Mouse (Mus musculus) forebrain, embryonic 16.5 days (tissue): Measurements from ENCODE around the gene Schip1. TPM values are rescaled to one million over a fixed set of nuclear protein-coding genes. Genes with fewer than 3 reads are reported as not detected.

Source experiments
- ATAC-seq: fragments of 200-750 bp; cut with Nextera tagmentation; 2 replicates; pipeline ENCODE4 v1.8.0; 2017; ENCODE audit warnings: mild to moderate bottlenecking, moderate library complexity
- H3K27ac ChIP-seq: fragments of 300-500 bp; sonication (generic); 2 replicates; pipeline ENCODE4 v1.5.1; 2014; ENCODE audit warnings: low read length, control low read depth
- H3K27me3 ChIP-seq: fragments of 300-500 bp; sonication (generic); replicated peaks from 2 replicates; pipeline ENCODE4 v1.6.1; 2014; ENCODE audit warnings: low read length; ENCODE audit not compliant: control insufficient read depth, insufficient read depth
- H3K36me3 ChIP-seq: fragments of 300-500 bp; sonication (generic); 2 replicates; pipeline ENCODE4 v1.6.1; 2014; ENCODE audit not compliant: control insufficient read depth, insufficient read depth
- H3K4me1 ChIP-seq: fragments of 300-500 bp; sonication (generic); replicated peaks from 2 replicates; pipeline ENCODE4 v1.6.1; 2014; ENCODE audit warnings: low read length; ENCODE audit not compliant: control insufficient read depth, insufficient read depth
- H3K4me2 ChIP-seq: fragments of 300-500 bp; sonication (generic); 2 replicates; pipeline ENCODE4 v1.6.1; 2014; ENCODE audit warnings: mild to moderate bottlenecking, low read length, control low read depth
- H3K4me3 ChIP-seq: fragments of 300-500 bp; sonication (generic); replicated peaks from 2 replicates; pipeline ENCODE4 v1.5.1; 2014; ENCODE audit warnings: mild to moderate bottlenecking, low read length, control low read depth
- H3K9ac ChIP-seq: fragments of 300-500 bp; sonication (generic); replicated peaks from 2 replicates; pipeline ENCODE4 v1.6.1; 2014; ENCODE audit warnings: low read depth, low read length, control low read depth
- H3K9me3 ChIP-seq: fragments of 300-500 bp; sonication (generic); 2 replicates; pipeline ENCODE4 v1.6.1; 2016; ENCODE audit warnings: low read length; ENCODE audit not compliant: control insufficient read depth
- WGBS: fragments of 180-500 bp; shearing (Covaris S2); extraction: QIAGEN DNeasy Blood & Tissue Kit; methylation state at CpG from one replicate; pipeline ENCODE4 v1.1.7; 2014; 5-methylcytosine and 5-hydroxymethylcytosine counted together
- polyA plus RNA-seq: library from polyadenylated mRNA; unstranded; fragments of >200 nt; fragmentation: Nextera tagmentation; extraction: Ambion mirVana; gene quantifications from 2 replicates; pipeline ENCODE4 v1.2.1, GENCODE M21; 2015

Schip1 gene
- polyA plus RNA-seq, 1 experiment from 2014 or later, result 173 TPM

DNA sequence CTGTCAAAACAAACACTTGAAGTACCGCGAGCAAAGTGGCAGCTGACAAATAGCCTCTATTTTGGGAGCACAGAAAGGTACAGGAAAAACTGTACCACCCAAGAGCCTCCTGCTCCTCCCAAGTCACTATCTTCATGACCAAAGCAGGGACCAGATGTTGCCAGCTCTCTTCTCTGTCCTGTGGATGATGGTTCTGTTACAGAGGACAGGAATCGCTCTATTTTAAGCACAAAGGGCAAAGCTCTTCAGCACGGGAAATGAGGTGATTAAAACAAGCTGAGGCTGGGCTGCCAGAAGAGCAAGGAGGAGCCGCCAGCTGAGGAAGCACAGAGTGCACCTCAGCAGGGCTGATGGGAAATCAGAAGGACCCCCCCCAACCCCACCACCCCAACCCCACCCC lies 388.7 kb downstream of the Schip1 start:
- Histone ChIP-seq H3K4me2 (no peak overlapping the region), H3K4me3 (no peak overlapping the region), H3K4me1 (no peaks in the 10 kb centered on the region), H3K9ac (no peak overlapping the region), H3K27ac (no peak overlapping the region), H3K9me3 (no peaks in the 10 kb centered on the region), H3K36me3 (no peaks in the 10 kb centered on the region), H3K27me3 (no peaks in the 10 kb centered on the region)
- no peak for ATAC-seq
- 31% methylated on average over 5 of the region's 5 CpGs for WGBS

DNA sequence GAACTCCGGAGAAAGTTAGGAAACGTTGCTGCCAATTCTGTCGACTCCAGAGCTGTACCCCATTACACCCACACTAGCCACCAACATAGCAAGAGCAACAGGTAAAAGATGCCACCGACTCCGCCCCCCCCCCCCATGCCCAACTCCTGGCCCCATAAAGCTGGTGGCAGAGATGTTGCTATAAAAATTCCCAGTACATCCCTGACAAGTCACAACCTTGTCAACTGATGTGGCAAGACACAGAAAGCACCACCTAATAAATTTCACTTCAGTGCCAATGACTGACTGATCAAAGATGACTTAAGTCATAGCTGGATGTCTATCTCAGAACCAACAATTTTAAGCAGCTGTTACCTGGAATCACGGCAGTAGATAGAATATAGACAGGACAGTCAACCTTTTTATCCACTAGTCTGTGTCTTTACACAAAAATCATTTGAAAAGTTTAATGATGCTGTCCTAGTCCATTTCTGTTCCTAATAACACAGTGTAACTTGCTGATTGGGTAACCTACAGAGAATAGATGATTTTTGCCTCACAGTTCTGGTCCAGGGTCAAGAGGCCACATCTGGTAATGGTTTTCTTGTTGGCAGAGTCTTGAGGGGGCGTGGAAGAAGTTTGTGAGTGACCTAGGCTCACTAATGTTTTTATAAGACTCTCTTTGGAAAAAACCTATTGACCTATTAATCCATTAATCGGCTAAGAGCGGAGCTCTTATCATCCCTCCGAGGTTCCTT lies 389.3 kb downstream of the Schip1 start:
- no peak overlapping the region for H3K27ac ChIP-seq
- H3K9ac ChIP-seq, result no peak overlapping the region
- H3K4me1 ChIP-seq, result no peaks in the 10 kb centered on the region
- WGBS, result 70% methylated on average over 10 of the region's 10 CpGs
- ATAC-seq, result no peak
- no peak overlapping the region for H3K4me2 ChIP-seq
- H3K9me3 ChIP-seq, result no peaks in the 10 kb centered on the region
- no peak overlapping the region for H3K4me3 ChIP-seq
- H3K36me3 ChIP-seq, result no peaks in the 10 kb centered on the region
- no peaks in the 10 kb centered on the region for H3K27me3 ChIP-seq

DNA sequence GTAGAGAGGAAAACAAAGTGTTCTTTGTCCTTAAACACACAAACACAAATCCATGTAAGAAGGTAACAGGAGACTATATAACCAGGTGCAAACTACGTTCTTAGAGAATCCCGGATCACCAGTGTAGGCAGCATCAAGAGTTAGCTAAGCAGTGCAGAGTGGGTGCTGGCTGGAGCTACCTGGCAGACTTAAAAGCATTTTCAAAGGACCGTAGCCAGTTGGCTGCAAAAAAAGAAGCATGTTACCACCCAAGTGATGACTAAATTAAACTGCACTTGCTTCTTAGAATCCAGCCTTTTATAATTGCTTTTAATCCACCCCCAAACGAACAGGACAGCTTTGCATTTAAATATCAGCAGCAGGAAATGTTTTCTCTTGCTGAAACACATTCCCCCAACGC lies 402.0 kb downstream of the Schip1 start:
- Histone ChIP-seq H3K4me1 (peaks cover 18% of the 10 kb centered on the region), H3K27ac (no peak overlapping the region), H3K27me3 (no peaks in the 10 kb centered on the region; the same call in 1 of the 2 replicates), H3K4me2 (no peak overlapping the region), H3K36me3 (no peaks in the 10 kb centered on the region), H3K4me3 (no peak overlapping the region), H3K9me3 (no peaks in the 10 kb centered on the region), H3K9ac (no peak overlapping the region)
- 19% methylated on average over 5 of the region's 5 CpGs for WGBS
- peak; percentile 68 for ATAC-seq

DNA sequence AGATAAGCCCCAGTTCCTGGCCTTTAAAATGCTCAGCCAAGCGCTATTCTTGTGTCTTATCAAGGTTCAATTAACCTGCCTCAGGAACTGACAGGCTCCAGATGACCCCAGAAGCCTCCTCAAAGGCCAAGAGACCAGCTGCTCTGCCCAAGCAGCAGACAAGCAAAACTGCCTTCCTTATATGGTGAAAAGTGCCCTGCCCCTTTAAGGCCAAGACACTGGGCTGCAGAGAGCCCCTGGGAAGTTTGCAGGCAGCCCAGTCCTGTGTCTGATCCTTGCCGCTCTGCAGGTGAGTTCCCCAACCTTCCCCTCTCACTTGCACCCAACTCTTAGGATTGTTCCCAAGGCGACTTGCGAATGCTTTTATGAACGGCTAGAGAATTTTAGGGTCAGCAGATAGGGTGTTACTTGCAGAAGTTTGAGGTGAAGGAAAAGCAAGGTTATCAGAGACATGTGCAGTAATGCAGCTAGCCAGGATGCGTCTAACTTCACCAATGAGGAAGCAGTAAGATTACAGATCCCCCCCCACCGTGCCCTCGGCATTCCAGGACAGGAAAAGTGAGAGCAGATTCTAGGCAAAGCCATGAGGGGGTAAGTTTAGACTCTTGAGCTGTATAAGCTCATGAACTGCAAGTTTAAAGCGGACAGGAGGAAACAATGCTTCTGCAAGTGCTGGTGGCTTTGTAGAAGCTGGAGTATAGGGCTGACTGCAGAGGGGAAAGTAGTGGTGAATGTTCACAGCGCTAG lies 403.5 kb downstream of the Schip1 start:
- Histone ChIP-seq H3K36me3 (no peaks in the 10 kb centered on the region), H3K9me3 (no peaks in the 10 kb centered on the region), H3K4me2 (peak overlapping the region; percentile 5; the same call in 1 of the 2 replicates), H3K27me3 (no peaks in the 10 kb centered on the region; the same call in 1 of the 2 replicates), H3K4me1 (peaks cover 18% of the 10 kb centered on the region), H3K9ac (no peak overlapping the region), H3K27ac (no peak overlapping the region), H3K4me3 (no peak overlapping the region)
- no peak for ATAC-seq
- 9% methylated on average over 10 of the region's 10 CpGs for WGBS

DNA sequence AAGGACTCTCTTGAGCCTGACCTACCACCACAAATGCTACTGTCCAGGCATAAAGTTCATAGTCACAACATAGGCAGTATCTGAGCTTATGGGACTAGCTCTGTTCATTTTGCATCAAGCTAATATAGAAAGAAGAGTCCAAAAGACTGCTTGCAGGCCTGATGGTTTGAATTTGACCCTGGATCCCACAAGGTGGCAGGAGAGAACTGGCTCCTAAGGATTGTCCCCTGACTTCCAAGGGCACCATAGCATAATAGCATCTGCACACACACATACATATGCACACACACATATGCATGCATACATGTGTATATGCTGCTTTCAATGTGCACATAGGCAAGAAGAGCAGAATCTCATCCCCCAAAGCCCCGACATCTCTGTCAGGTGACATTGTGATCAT lies 405.0 kb downstream of the Schip1 start:
- Histone ChIP-seq H3K4me3 (no peak overlapping the region), H3K4me1 (peaks cover 18% of the 10 kb centered on the region), H3K27ac (no peak overlapping the region), H3K9ac (no peak overlapping the region), H3K4me2 (no peak overlapping the region), H3K9me3 (no peaks in the 10 kb centered on the region), H3K36me3 (no peaks in the 10 kb centered on the region), H3K27me3 (no peaks in the 10 kb centered on the region; the same call in 1 of the 2 replicates)
- no peak for ATAC-seq
- 92% methylated on average over 1 of the region's 1 CpGs for WGBS

DNA sequence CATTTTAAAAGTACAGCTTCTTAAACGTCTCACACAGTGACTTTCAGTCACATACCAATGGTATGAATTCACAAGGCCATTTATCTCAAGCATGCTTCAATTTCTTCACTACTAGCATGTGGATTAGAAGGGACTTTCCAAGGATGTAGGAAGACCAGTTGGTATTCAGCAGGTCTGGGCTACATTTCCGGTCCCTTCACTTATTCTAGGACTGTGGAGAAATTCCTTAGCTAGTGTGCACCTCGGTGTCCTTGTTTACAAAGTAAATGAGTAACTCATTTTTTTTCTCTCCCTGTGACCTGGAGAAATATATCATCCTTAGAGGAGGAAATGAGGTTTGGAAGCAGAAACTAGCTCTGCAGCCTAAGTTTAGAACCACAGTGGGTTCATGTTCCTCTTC lies 405.5 kb downstream of the Schip1 start:
- H3K27me3 ChIP-seq, result no peaks in the 10 kb centered on the region; the same call in 1 of the 2 replicates
- ATAC-seq, result no peak
- 83% methylated on average over 3 of the region's 3 CpGs for WGBS

DNA sequence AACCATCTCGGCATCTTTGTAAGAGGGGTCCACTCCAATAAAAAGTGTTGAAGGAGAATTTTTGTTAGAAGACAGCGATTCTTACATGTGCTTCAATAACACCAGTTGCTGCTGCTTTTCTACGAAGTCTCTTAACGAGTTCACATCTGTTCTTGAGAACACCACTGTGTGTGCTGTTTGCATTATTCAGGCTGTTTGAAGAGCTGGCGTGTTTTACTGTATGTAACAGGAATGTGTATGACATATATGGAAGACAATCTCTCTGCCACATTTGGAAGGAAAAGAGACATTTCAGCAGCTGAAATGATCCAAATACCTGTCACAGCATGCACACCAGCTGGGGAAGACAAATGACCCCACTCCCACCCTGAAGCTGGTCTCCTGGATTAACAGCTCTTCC lies 406.0 kb downstream of the Schip1 start:
- Histone ChIP-seq H3K27ac (no peak overlapping the region), H3K9ac (no peak overlapping the region), H3K4me1 (peaks cover 18% of the 10 kb centered on the region), H3K4me2 (no peak overlapping the region), H3K36me3 (no peaks in the 10 kb centered on the region), H3K9me3 (no peaks in the 10 kb centered on the region), H3K27me3 (no peaks in the 10 kb centered on the region; the same call in 1 of the 2 replicates), H3K4me3 (no peak overlapping the region)
- no peak for ATAC-seq
- WGBS, result 57% methylated on average over 5 of the region's 5 CpGs

More for the DNA sequence above, 405.5 kb downstream of the Schip1 start:
- no peak overlapping the region for H3K27ac ChIP-seq
- H3K9me3 ChIP-seq, result no peaks in the 10 kb centered on the region
- no peak overlapping the region for H3K9ac ChIP-seq
- H3K36me3 ChIP-seq, result no peaks in the 10 kb centered on the region
- H3K4me2 ChIP-seq, result no peak overlapping the region
- H3K4me3 ChIP-seq, result no peak overlapping the region
- peaks cover 18% of the 10 kb centered on the region for H3K4me1 ChIP-seq

DNA sequence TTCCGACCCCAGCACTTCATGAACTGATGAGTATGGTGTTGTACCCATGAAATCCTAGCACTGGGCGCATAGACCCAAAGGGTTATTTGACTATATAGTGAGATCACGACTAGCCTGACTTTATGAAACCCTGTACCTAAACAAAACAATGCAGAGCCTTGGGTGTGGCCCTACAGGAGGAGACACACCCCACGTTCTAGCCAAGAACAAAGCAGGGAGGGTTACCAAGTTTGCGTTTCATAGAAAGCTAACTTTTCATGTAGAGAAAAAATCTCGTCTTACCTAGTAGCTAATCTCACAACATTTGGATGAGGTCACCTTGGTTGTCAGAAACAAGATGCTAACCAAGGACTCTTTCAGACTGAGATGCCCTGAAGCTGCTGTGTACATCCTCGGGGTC lies 411.7 kb downstream of the Schip1 start:
- Histone ChIP-seq H3K4me1 (no peaks in the 10 kb centered on the region), H3K9me3 (no peaks in the 10 kb centered on the region), H3K36me3 (no peaks in the 10 kb centered on the region), H3K4me2 (no peak overlapping the region), H3K27me3 (no peaks in the 10 kb centered on the region), H3K9ac (no peak overlapping the region), H3K27ac (no peak overlapping the region), H3K4me3 (no peak overlapping the region)
- no peak for ATAC-seq
- 87% methylated on average over 7 of the region's 7 CpGs for WGBS

DNA sequence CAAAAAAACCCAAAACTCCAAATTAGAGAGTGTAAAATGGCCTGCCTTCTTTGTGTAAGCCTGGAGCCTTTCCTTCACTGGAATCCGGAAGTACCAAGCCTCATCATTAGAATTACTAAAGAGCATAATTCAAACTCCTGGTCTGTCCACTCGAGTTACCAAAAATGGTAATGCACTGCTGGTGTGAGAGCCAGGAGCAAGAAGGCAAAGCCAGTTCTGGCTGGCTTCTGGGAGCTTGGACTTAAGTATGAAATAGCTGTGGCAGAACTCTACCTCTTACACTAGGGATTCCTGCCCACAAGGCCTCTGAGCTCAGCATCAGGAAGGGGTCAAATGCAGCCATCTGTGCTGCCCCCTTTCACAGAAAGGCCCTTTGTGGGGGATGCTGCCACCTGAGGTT lies 412.9 kb downstream of the Schip1 start:
- ATAC-seq, result no peak
- no peak overlapping the region for H3K4me2 ChIP-seq
- H3K4me3 ChIP-seq, result no peak overlapping the region
- no peaks in the 10 kb centered on the region for H3K9me3 ChIP-seq
- WGBS, result 36% methylated on average over 2 of the region's 2 CpGs
- no peaks in the 10 kb centered on the region for H3K36me3 ChIP-seq
- no peaks in the 10 kb centered on the region for H3K27me3 ChIP-seq
- H3K4me1 ChIP-seq, result no peaks in the 10 kb centered on the region
- no peak overlapping the region for H3K27ac ChIP-seq
- H3K9ac ChIP-seq, result no peak overlapping the region
